Mouse (Mus musculus): Measurements from ENCODE around the gene Cog3. TPM values are rescaled to one million over a fixed set of nuclear protein-coding genes. Genes with fewer than 3 reads are reported as not detected.

The Cog3 gene
- 37.4 TPM for polyA plus RNA-seq (2015; fragmentation: Illumina TruSeq; extraction: RNeasy Lipid Tissue Mini Kit (QIAGEN cat#74804); ENCODE audit: insufficient read depth, low replicate concordance)

GRCm38 (mm10) chr14:75753991-75754817 lies at the start of gene Cog3:
Gene Cog3, minus strand, starts transcription at chr14:75754517.

GRCm38 (mm10) chr14:75786868-75787793 lies 32.8 kb upstream of the Cog3 start, which contains the start of gene Slc25a30:
Gene Slc25a30, minus strand, starts transcription at chr14:75787037.

Other genes starting within 250 kb of the Cog3 start
- gene Spert, start 161.4 kb downstream of the Cog3 start, polyA plus RNA-seq (2015; fragmentation: Illumina TruSeq; extraction: RNeasy Lipid Tissue Mini Kit (QIAGEN cat#74804); ENCODE audit: insufficient read depth, low replicate concordance), result not detected
- not detected for gene Erich6b, start 112.3 kb downstream of the Cog3 start, polyA plus RNA-seq (2015; fragmentation: Illumina TruSeq; extraction: RNeasy Lipid Tissue Mini Kit (QIAGEN cat#74804); ENCODE audit: insufficient read depth, low replicate concordance)
- gene Slc25a30, start 32.5 kb upstream of the Cog3 start, polyA plus RNA-seq (2015; fragmentation: Illumina TruSeq; extraction: RNeasy Lipid Tissue Mini Kit (QIAGEN cat#74804); ENCODE audit: insufficient read depth, low replicate concordance), result 19.0 TPM
- gene Tpt1, start 90.6 kb upstream of the Cog3 start, polyA plus RNA-seq (2015; fragmentation: Illumina TruSeq; extraction: RNeasy Lipid Tissue Mini Kit (QIAGEN cat#74804); ENCODE audit: insufficient read depth, low replicate concordance), result 12,156 TPM
- gene Kctd4, start 200.5 kb upstream of the Cog3 start, polyA plus RNA-seq (2015; fragmentation: Illumina TruSeq; extraction: RNeasy Lipid Tissue Mini Kit (QIAGEN cat#74804); ENCODE audit: insufficient read depth, low replicate concordance), result not detected

Measured in spleen, adult 10 weeks (tissue).